Mouse (Mus musculus) subcutaneous adipose tissue, adult 2 months (tissue): ENCODE data around the gene Emc8. TPM values are rescaled to one million over a fixed set of nuclear protein-coding genes. Genes with fewer than 3 reads are reported as not detected.

Experiments
- polyA plus RNA-seq: library from polyadenylated mRNA; depleted of rRNA; stranded (reverse); fragments of >200 nt; gene quantifications from 2 replicates; pipeline ENCODE4 v1.2.3, GENCODE M21; 2012; ENCODE audit warnings: low replicate concordance; rRNA removed

Emc8 gene
- 112 and 118 TPM in 2 replicates for polyA plus RNA-seq

GRCm38 (mm10) chr8:120668374-120668905 lies at the start of gene Emc8:
Gene Emc8 (minus strand): TSS chr8:120668573.

DNA sequence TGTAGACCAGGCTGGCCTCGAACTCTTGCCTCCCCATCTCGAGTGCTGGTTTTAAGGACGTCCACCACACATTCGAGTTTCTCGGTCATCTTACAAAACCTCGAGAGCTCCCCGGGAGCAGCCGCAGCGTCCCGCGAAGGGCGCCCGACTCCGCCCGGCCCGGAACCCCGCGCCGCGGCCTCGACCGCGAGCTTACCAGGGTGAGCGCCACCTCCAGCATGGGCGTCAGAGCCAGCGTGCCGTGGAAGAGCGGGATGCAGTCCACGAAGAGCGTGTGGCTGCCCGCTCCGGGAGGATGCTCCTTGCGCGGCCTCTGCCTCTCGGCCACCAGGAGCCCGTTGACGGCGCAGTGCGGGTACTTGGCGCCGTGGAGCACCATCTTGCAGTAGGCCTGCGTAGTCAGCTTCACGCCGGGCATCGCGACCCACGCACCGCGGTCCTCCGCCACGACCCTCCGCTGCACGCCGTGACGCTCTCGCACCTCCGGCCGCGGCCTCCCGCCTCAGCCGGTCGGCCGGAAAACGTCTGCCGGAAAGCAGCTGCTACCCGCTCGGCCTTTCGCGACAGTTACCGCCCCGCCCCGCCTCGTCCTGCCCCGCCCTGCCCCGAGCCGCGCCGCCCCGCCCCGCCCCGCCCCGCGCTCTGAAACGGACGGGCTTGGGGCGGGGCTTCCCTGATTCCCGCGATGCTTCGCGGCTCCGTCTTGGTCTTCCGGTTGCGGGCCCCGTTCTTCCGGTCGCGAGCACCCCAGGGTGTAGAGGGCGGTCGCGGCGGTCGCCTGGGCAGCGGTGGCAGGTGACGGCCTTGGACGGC lies 606 bp downstream of the Emc8 start, which contains the start of the genes Gm27021 and Cox4i1:
Gene Gm27021, minus strand, starts transcription at position 519 of the 813 bp plus-strand sequence.
Gene Cox4i1, plus strand, starts transcription at position 662 of the 813 bp plus-strand sequence.

DNA sequence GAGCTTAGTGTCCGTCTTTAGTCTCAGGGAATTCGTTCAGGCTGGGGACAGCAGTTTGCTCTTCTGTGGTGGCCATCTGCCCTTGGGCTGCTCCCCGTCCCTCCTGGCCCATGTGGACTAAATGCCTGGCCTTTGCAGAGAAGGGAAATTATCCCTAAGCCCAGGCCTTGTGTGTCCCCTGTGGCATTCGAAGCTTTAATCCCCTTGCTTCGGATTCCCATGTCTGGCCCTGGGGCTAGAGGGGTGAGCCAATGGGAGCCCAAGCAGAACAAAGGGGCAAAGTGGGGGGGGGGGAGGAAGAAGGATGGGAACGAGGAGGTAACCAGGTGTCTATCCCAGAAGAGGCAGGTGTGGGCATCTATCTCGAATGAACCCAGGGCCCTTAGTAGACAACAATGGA lies 20.8 kb downstream of the Emc8 start, which contains the start of gene 1190005I06Rik:
Gene 1190005I06Rik, minus strand, starts transcription at position 101 of the 400 bp plus-strand sequence.

Other genes starting within 250 kb of the Emc8 start
- gene Gins2, start 79.3 kb downstream of the Emc8 start, polyA plus RNA-seq, result 25.1 and 25.7 TPM in 2 replicates
- gene 1190005I06Rik, start 20.9 kb downstream of the Emc8 start, polyA plus RNA-seq, result 14.9 and 20.5 TPM in 2 replicates
- 1.2 and 2.5 TPM in 2 replicates for gene Gm27021, start 494 bp downstream of the Emc8 start, polyA plus RNA-seq
- gene Cox4i1, start 351 bp downstream of the Emc8 start, polyA plus RNA-seq, result 1,273 and 1,531 TPM in 2 replicates
- 20.2 and 30.0 TPM in 2 replicates for gene Irf8, start 67.8 kb upstream of the Emc8 start, polyA plus RNA-seq